8 mouse cellular contexts compared by ENCODE assay signal in genomic region chr1:93751290-93751689, GRCm38 (mm10). TPM values are rescaled to one million over a fixed set of nuclear protein-coding genes. Genes with fewer than 3 reads are reported as not detected.
DNase-seq lines count a peak whose midpoint lies in the region; ATAC-seq and TF ChIP-seq lines count a peak whose summit lies in the region.

Atg4b (plus strand) TSS chr1:93751500.

- no peaks in the 10 kb centered on the region for H3K27me3 ChIP-seq in kidney, embryonic 14.5 days (ENCODE audit: control insufficient read depth, insufficient read depth, low read length)
- H3K27me3 ChIP-seq in forebrain, embryonic 16.5 days (replicated peaks; ENCODE audit: control insufficient read depth, insufficient read depth, low read length) = no peaks in the 10 kb centered on the region
- no peaks in the 10 kb centered on the region for H3K27me3 ChIP-seq in hindbrain, embryonic 13.5 days
- no peaks in the 10 kb centered on the region for H3K27me3 ChIP-seq in liver, embryonic 14.5 days (ENCODE audit: control insufficient read depth, insufficient read depth, low read length)

- H3K27ac ChIP-seq in kidney, embryonic 14.5 days (ENCODE audit: low read depth, low read length) = no peak within 1 kb of the TSS
- H3K27ac ChIP-seq in forebrain, embryonic 16.5 days (ENCODE audit: low read length) = no peak within 1 kb of the TSS
- H3K27ac ChIP-seq in hindbrain, embryonic 13.5 days = no peak within 1 kb of the TSS
- no peak within 1 kb of the TSS for H3K27ac ChIP-seq in liver, embryonic 14.5 days

- H3K9ac ChIP-seq in kidney, embryonic 14.5 days (ENCODE audit: low read depth, low read length) = no peak within 1 kb of the TSS
- no peak within 1 kb of the TSS for H3K9ac ChIP-seq in forebrain, embryonic 16.5 days (replicated peaks; ENCODE audit: low read depth, low read length)
- no peak within 1 kb of the TSS for H3K9ac ChIP-seq in hindbrain, embryonic 13.5 days
- no peak within 1 kb of the TSS for H3K9ac ChIP-seq in liver, embryonic 14.5 days (replicated peaks)

- WGBS in kidney, embryonic 14.5 days = 84% methylated on average over 6 of the region's 6 CpGs
- WGBS in forebrain, embryonic 16.5 days = 75% methylated on average over 6 of the region's 6 CpGs
- 80% methylated on average over 6 of the region's 6 CpGs for WGBS in hindbrain, embryonic 13.5 days
- WGBS in liver, embryonic 14.5 days (ENCODE audit: insufficient replicate concordance) = 76% methylated on average over 6 of the region's 6 CpGs

- H3K36me3 ChIP-seq in kidney, embryonic 14.5 days (ENCODE audit: control insufficient read depth, insufficient read depth, low read length) = peaks cover 21% of the 10 kb centered on the region
- peaks cover 5% of the 10 kb centered on the region; the same call in 1 of the 2 replicates for H3K36me3 ChIP-seq in forebrain, embryonic 16.5 days (ENCODE audit: control insufficient read depth, insufficient read depth)
- peaks cover 29% of the 10 kb centered on the region for H3K36me3 ChIP-seq in hindbrain, embryonic 13.5 days
- peaks cover 6% of the 10 kb centered on the region; the same call in 1 of the 2 replicates for H3K36me3 ChIP-seq in liver, embryonic 14.5 days (replicated peaks; ENCODE audit: control insufficient read depth, insufficient read depth, low read depth)

- no peak for TF ChIP-seq CTCF in liver, embryonic 14.5 days (IDR thresholded peaks at IDR 0.05; ENCODE audit: low read depth)

- no peak for ATAC-seq in kidney, embryonic 14.5 days (ENCODE audit: low FRiP score, low TSS enrichment)
- no peak for ATAC-seq in activated CD4-positive, CD25-positive, alpha-beta regulatory T cell, adult 4 months
- no peak for ATAC-seq in forebrain, embryonic 16.5 days
- no peak for ATAC-seq in hindbrain, embryonic 13.5 days (ENCODE audit: low FRiP score)
- no peak for ATAC-seq in liver, embryonic 14.5 days (ENCODE audit: insufficient read depth)

- no peak for DNase-seq in kidney, postnatal 10 days
- DNase-seq in liver, embryonic 14.5 days (ENCODE audit: low read depth in 3 of 3, low spot score in 3 of 3) = no peak
- no peak for DNase-seq in urinary bladder, postnatal 10 days (ENCODE audit: low spot score)
- DNase-seq in spleen, adult 18-20 months = no peak

- no peaks in the 10 kb centered on the region for H3K9me3 ChIP-seq in kidney, embryonic 14.5 days (ENCODE audit: control insufficient read depth, low read length)
- no peaks in the 10 kb centered on the region for H3K9me3 ChIP-seq in forebrain, embryonic 16.5 days (ENCODE audit: control insufficient read depth, low read length)
- H3K9me3 ChIP-seq in hindbrain, embryonic 13.5 days = no peaks in the 10 kb centered on the region
- no peaks in the 10 kb centered on the region for H3K9me3 ChIP-seq in liver, embryonic 14.5 days (ENCODE audit: control insufficient read depth, low read length)

- H3K4me1 ChIP-seq in kidney, embryonic 14.5 days (ENCODE audit: control insufficient read depth, insufficient read depth, low read length) = peaks cover 11% of the 10 kb centered on the region; the same call in 1 of the 2 replicates
- H3K4me1 ChIP-seq in forebrain, embryonic 16.5 days (replicated peaks; ENCODE audit: control insufficient read depth, insufficient read depth, low read length) = peaks cover 17% of the 10 kb centered on the region
- H3K4me1 ChIP-seq in hindbrain, embryonic 13.5 days (replicated peaks) = peaks cover 24% of the 10 kb centered on the region
- peaks cover 9 to 11% of the 10 kb centered on the region in 2 experiments for H3K4me1 ChIP-seq in liver, embryonic 14.5 days (replicated peaks; ENCODE audit: control insufficient read depth in 2 of 2, insufficient read depth in 2 of 2, low read length in 1 of 2)

- no peak within 1 kb of the TSS for H3K4me2 ChIP-seq in kidney, embryonic 14.5 days (replicated peaks; ENCODE audit: low read depth, low read length)
- no peak within 1 kb of the TSS for H3K4me2 ChIP-seq in forebrain, embryonic 16.5 days (ENCODE audit: low read length)
- no peak within 1 kb of the TSS for H3K4me2 ChIP-seq in hindbrain, embryonic 13.5 days
- no peak within 1 kb of the TSS for H3K4me2 ChIP-seq in liver, embryonic 14.5 days (ENCODE audit: low read depth)

- H3K4me3 ChIP-seq in kidney, embryonic 14.5 days (ENCODE audit: low read length) = no peak within 1 kb of the TSS
- H3K4me3 ChIP-seq in forebrain, embryonic 16.5 days (replicated peaks; ENCODE audit: low read length) = no peak within 1 kb of the TSS
- no peak within 1 kb of the TSS for H3K4me3 ChIP-seq in hindbrain, embryonic 13.5 days
- H3K4me3 ChIP-seq in liver, embryonic 14.5 days (ENCODE audit: insufficient read depth in 1 of 2, low read depth in 2 of 2, low read length in 2 of 2) = no peak within 1 kb of the TSS

- TF ChIP-seq EP300 in liver, embryonic 14.5 days (IDR thresholded peaks at IDR 0.05; ENCODE audit: low read depth) = no peak

RNA-seq across cellular contexts. Expression of gene Atg4b, which starts in this region (rescaled TPM):
- 80.8 and 95.7 TPM in 2 replicates for polyA plus RNA-seq in kidney, embryonic 14.5 days (2014; fragmentation: Nextera tagmentation; extraction: Ambion mirVana)
- polyA plus RNA-seq in activated CD4-positive, CD25-positive, alpha-beta regulatory T cell, adult 4 months (2017; shearing (Covaris generic)) = 10 to 100 TPM; 54.1 to 77.9 TPM
- polyA plus RNA-seq in forebrain, embryonic 16.5 days (2015; fragmentation: Nextera tagmentation; extraction: Ambion mirVana) = 104 and 108 TPM in 2 replicates
- polyA plus RNA-seq in hindbrain, embryonic 13.5 days (2015; fragmentation: Nextera tagmentation; extraction: Ambion mirVana) = 107 and 112 TPM in 2 replicates
- polyA plus RNA-seq in liver, embryonic 14.5 days (2012; rRNA removed) = 18.6 and 22.6 TPM in 2 replicates
- polyA plus RNA-seq in liver, embryonic 14.5 days (2014; fragmentation: Nextera tagmentation; extraction: Ambion mirVana) = 64.3 and 68.2 TPM in 2 replicates
